Mouse (Mus musculus): ENCODE measurements around the gene Ubtd1.

GRCm38 (mm10) chr19:42033611-42034010, 52.0 kb downstream of the Ubtd1 start:
- no peak for TF ChIP-seq POLR2A (IDR thresholded peaks at IDR 0.05; ENCODE audit: low read depth, low read length)
- no peak for TF ChIP-seq CTCF (IDR thresholded peaks at IDR 0.05; ENCODE audit: extremely low read depth, insufficient read length, insufficient replicate concordance, low read depth, low read length)

All from small intestine, adult 2 months (tissue).